Mouse (Mus musculus): ENCODE results near the gene Hat1. TPM values are rescaled to one million over a fixed set of nuclear protein-coding genes. Genes with fewer than 3 reads are reported as not detected.

Gene Hat1
- polyA plus RNA-seq, 2 experiments = 67.3 to 97.1 TPM

DNA sequence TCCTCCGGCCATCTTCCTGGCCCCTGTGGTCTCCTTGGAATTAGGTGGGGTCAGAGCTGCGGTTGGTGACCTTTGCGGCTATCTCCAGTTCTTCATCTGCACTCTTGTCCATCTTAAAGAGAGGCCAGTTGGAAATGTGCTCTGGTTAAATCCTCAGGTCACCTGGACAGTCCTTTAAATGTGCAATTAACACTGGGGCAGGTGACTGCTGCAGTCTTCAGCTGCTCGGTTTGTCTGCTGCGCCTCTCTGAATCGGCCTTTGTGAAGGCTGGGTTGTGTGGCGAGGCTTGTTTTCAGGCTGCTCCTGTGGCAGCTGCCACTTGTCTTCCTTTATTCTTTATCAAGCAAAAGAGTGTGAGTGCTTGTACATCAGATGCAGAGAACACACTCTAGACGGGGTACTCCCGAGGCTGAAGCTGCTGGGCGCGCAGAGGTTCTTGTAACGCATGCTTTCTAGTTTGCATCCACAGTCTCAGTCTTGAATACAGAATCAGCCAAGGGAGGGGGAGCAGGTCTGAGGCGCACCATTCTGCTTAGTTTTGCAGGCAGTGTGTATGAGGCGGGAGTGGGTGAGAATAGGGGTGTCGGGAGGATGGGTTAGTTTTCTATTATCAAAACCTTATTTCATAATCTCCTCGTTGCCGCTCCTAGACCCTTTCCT is 56.9 kb downstream of the Hat1 start:
- no peaks in the 10 kb centered on the region for H3K4me1 ChIP-seq (ENCODE audit: control insufficient read depth, insufficient read depth, low read length)
- H3K4me2 ChIP-seq (replicated peaks; ENCODE audit: low read depth, low read length, severe bottlenecking) = no peak overlapping the region
- no peak for ATAC-seq (ENCODE audit: low FRiP score, low read depth)
- DNase-seq (ENCODE audit: low spot score) = no peak
- TF ChIP-seq POLR2A (IDR thresholded peaks at IDR 0.05; ENCODE audit: borderline replicate concordance, extremely low read depth, insufficient read depth, insufficient read length) = no peak
- H3K27me3 ChIP-seq (ENCODE audit: control insufficient read depth, insufficient read depth, low read length) = no peaks in the 10 kb centered on the region
- H3K4me3 ChIP-seq (replicated peaks; ENCODE audit: low read length) = no peak overlapping the region
- H3K36me3 ChIP-seq (ENCODE audit: control insufficient read depth, insufficient read depth, low read length) = peaks cover 10% of the 10 kb centered on the region
- H3K9ac ChIP-seq (ENCODE audit: low read depth, low read length, severe bottlenecking) = no peak overlapping the region
- no peak overlapping the region for H3K27ac ChIP-seq (replicated peaks; ENCODE audit: low read depth, low read length)
- H3K9me3 ChIP-seq (ENCODE audit: control insufficient read depth, low read length) = no peaks in the 10 kb centered on the region
- whole genome bisulfite sequencing = 65% methylated on average over 17 of the region's 17 CpGs

GRCm38 (mm10) chr2:71449604-71450003 is 60.8 kb downstream of the Hat1 start:
- H3K4me3 ChIP-seq (replicated peaks; ENCODE audit: low read length) = no peak overlapping the region
- DNase-seq (ENCODE audit: low spot score) (no peak), ATAC-seq (ENCODE audit: low FRiP score, low read depth) (no peak)
- WGBS = 17% methylated on average over 2 of the region's 2 CpGs
- H3K36me3 ChIP-seq (ENCODE audit: control insufficient read depth, insufficient read depth, low read length) = no peaks in the 10 kb centered on the region
- no peak for TF ChIP-seq POLR2A (IDR thresholded peaks at IDR 0.05; ENCODE audit: borderline replicate concordance, extremely low read depth, insufficient read depth, insufficient read length)
- H3K4me2 ChIP-seq (replicated peaks; ENCODE audit: low read depth, low read length, severe bottlenecking) = no peak overlapping the region
- H3K4me1 ChIP-seq (ENCODE audit: control insufficient read depth, insufficient read depth, low read length) = no peaks in the 10 kb centered on the region
- no peaks in the 10 kb centered on the region for H3K27me3 ChIP-seq (ENCODE audit: control insufficient read depth, insufficient read depth, low read length)
- H3K9ac ChIP-seq (ENCODE audit: low read depth, low read length, severe bottlenecking) = no peak overlapping the region
- no peaks in the 10 kb centered on the region for H3K9me3 ChIP-seq (ENCODE audit: control insufficient read depth, low read length)
- H3K27ac ChIP-seq (replicated peaks; ENCODE audit: low read depth, low read length) = no peak overlapping the region

GRCm38 (mm10) chr2:71451761-71452160 is 63.0 kb downstream of the Hat1 start:
- H3K4me1 ChIP-seq (ENCODE audit: control insufficient read depth, insufficient read depth, low read length) = no peaks in the 10 kb centered on the region
- no peak overlapping the region for H3K4me2 ChIP-seq (replicated peaks; ENCODE audit: low read depth, low read length, severe bottlenecking)
- ATAC-seq (ENCODE audit: low FRiP score, low read depth) (no peak), DNase-seq (ENCODE audit: low spot score) (no peak)
- TF ChIP-seq POLR2A (IDR thresholded peaks at IDR 0.05; ENCODE audit: borderline replicate concordance, extremely low read depth, insufficient read depth, insufficient read length) = no peak
- H3K36me3 ChIP-seq (ENCODE audit: control insufficient read depth, insufficient read depth, low read length) = no peaks in the 10 kb centered on the region
- H3K27ac ChIP-seq (replicated peaks; ENCODE audit: low read depth, low read length) = no peak overlapping the region
- H3K27me3 ChIP-seq (ENCODE audit: control insufficient read depth, insufficient read depth, low read length) = no peaks in the 10 kb centered on the region
- H3K9ac ChIP-seq (ENCODE audit: low read depth, low read length, severe bottlenecking) = no peak overlapping the region
- H3K4me3 ChIP-seq (replicated peaks; ENCODE audit: low read length) = no peak overlapping the region
- 73% methylated on average over 5 of the region's 5 CpGs for WGBS
- no peaks in the 10 kb centered on the region for H3K9me3 ChIP-seq (ENCODE audit: control insufficient read depth, low read length)

DNA sequence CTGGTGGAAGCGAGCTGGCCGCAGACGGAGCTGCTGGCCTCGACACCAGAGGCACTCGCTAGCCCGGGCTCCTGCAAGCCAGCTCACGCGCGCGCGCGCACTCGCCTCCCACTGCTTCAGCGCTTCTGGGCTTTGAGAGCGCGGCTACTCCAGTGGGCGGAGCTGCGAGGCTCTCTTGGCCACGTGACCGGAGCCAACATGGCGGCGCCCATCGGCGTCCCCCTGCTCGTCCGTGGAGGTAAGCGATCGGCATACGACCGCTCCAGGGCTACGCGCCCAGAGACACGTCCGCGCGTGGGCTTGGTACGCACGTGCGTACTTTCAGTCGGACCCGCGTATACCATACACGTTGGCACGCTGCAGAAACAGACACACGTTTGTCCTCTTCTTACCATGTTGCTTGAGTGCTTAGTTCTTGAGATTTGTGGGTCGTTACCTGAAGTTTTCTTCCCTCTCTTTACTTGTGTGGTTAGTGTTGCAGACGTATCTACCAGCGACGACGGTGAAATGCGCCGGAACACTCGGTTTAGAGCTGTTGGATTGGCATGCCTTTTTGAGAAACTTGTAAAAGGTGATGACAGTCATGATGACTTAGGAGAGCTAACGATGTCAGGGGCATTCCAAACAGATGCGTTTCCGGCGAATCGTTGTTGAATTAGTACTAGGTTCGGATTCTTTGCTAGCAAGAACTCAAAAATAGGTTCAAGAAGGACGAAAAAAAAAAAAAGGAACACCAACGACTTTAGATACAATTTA is 64.6 kb downstream of the Hat1 start, which contains the start of gene Metap1d:
Gene Metap1d, plus strand, starts transcription at position 116 of the 756 bp plus-strand sequence.
- H3K27ac ChIP-seq (replicated peaks; ENCODE audit: low read depth, low read length) = peak within 1 kb of the TSS; percentile 67
- peak; percentile 95 for DNase-seq (ENCODE audit: low spot score)

GRCm38 (mm10) chr2:71453917-71454260 is 65.1 kb downstream of the Hat1 start:
- Histone ChIP-seq H3K4me3 (replicated peaks; ENCODE audit: low read length) (peak overlapping the region; percentile 69), H3K9me3 (ENCODE audit: control insufficient read depth, low read length) (no peaks in the 10 kb centered on the region), H3K27me3 (ENCODE audit: control insufficient read depth, insufficient read depth, low read length) (no peaks in the 10 kb centered on the region), H3K27ac (replicated peaks; ENCODE audit: low read depth, low read length) (no peak overlapping the region), H3K4me1 (ENCODE audit: control insufficient read depth, insufficient read depth, low read length) (no peaks in the 10 kb centered on the region), H3K4me2 (replicated peaks; ENCODE audit: low read depth, low read length, severe bottlenecking) (peak overlapping the region; percentile 83), H3K36me3 (ENCODE audit: control insufficient read depth, insufficient read depth, low read length) (no peaks in the 10 kb centered on the region), H3K9ac (ENCODE audit: low read depth, low read length, severe bottlenecking) (peak overlapping the region; percentile 68; the same call in 1 of the 2 replicates)
- TF ChIP-seq POLR2A (IDR thresholded peaks at IDR 0.05; ENCODE audit: borderline replicate concordance, extremely low read depth, insufficient read depth, insufficient read length) = no peak
- no peak for ATAC-seq (ENCODE audit: low FRiP score, low read depth)
- DNase-seq (ENCODE audit: low spot score) = no peak
- WGBS = 42% methylated on average over 4 of the region's 4 CpGs

More for the DNA sequence above, 64.6 kb downstream of the Hat1 start, which contains the start of gene Metap1d:
- no peaks in the 10 kb centered on the region for H3K27me3 ChIP-seq (ENCODE audit: control insufficient read depth, insufficient read depth, low read length)
- H3K9ac ChIP-seq (ENCODE audit: low read depth, low read length, severe bottlenecking) = peak within 1 kb of the TSS; percentile 68
- H3K4me1 ChIP-seq (ENCODE audit: control insufficient read depth, insufficient read depth, low read length) = no peaks in the 10 kb centered on the region
- under 1% methylated on average over 61 of the region's 61 CpGs for WGBS
- TF ChIP-seq POLR2A (IDR thresholded peaks at IDR 0.05; ENCODE audit: borderline replicate concordance, extremely low read depth, insufficient read depth, insufficient read length) = peak; percentile 93; the same call in 1 of the 2 replicates
- H3K36me3 ChIP-seq (ENCODE audit: control insufficient read depth, insufficient read depth, low read length) = no peaks in the 10 kb centered on the region
- peak within 1 kb of the TSS; percentile 69 for H3K4me3 ChIP-seq (replicated peaks; ENCODE audit: low read length)
- peak within 1 kb of the TSS; percentile 83 for H3K4me2 ChIP-seq (replicated peaks; ENCODE audit: low read depth, low read length, severe bottlenecking)
- peak; percentile 98 for ATAC-seq (ENCODE audit: low FRiP score, low read depth)
- H3K9me3 ChIP-seq (ENCODE audit: control insufficient read depth, low read length) = no peaks in the 10 kb centered on the region
